Mouse (Mus musculus): ENCODE data around the gene Ttc41.

The Ttc41 gene

DNA sequence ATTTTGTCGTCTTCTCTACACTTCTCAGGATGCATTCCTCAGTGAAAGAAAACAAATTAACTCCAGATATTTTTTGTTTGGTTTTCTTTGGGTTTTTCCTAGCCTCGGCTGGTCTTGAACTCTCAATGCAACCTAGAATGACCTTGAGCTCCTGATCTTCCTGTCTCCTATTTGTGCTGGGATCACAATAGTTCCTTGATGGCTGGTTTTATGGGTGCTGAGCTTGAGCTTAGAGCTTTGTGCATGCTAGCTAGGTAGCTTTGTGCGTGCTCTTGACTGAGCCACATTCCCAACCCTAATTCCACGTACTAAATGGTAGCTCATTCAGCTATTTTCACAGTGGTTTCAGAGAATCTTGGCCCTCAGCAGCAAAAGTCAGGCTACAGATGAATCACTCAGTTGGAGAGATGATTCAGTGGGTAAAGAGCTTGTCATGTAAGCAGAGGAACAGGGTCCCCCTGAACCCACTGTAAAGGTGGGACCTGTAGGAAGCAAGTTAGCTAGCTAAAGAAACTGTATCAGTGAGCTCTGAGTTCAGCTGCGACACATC, 78.6 kb downstream of the Ttc41 start:
- peak; percentile 64 for DNase-seq (ENCODE audit: low read depth, low spot score)

DNA sequence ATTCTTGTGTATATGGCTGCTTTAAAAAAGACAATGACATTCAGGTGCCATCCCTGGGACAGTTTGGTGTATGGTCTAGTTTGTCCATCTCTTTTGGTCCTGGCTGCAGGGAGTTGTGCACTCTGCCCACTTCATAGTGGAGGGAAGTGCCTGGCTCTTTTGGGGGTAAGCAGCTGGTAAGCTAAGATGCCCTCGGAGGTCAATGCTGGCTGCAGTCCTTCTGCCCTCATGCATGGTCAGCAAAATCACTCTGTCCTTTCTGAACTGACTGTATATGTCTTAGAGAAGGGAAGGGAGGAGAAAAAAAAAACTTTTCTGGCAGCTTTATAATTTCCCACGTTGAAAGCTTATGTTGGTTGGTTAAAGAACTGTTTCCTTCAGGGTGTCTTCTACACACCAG, 79.8 kb downstream of the Ttc41 start:
- no peak for DNase-seq (ENCODE audit: low read depth, low spot score)

DNA sequence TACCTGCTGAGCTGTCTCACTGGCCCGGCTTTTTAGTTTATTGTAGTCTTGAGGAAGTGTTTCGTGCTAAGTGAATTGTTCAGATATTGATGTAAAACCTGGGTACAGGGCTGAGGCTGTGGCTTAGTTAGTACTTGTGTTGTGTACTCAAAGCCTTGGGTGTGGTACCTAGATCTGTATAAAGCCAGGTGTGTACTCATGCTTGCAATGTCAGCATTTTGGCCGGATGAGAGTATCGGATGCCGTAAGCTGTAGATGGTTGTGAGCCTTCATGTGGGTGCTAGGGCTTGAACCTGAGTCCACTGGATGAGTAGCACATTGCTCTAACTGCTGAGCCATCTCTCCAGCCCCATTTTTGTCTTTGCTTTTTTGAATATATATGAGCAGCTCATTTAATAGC, 80.5 kb downstream of the Ttc41 start:
- no peak for DNase-seq (ENCODE audit: low read depth, low spot score)

DNA sequence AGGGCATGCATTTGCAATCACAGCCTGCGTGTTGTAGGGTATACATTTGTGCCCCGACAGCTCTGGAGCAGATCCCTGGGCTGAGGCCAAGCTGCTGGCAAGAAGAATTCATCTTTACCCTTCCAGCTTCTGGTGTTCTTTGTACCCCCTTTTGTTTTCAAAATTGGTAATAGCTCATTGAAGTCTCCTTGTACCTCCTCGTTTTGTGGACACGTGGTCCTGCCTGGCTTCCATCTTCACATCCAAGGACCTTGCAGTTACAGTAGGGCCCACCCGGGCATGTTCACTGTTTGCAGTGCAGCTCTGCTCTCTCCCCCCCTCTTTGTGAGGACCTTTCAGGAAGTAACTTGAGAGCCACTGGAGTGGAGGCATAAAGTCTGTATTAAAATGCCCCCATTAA, 82.6 kb downstream of the Ttc41 start:
- DNase-seq (ENCODE audit: low read depth, low spot score): no peak

DNA sequence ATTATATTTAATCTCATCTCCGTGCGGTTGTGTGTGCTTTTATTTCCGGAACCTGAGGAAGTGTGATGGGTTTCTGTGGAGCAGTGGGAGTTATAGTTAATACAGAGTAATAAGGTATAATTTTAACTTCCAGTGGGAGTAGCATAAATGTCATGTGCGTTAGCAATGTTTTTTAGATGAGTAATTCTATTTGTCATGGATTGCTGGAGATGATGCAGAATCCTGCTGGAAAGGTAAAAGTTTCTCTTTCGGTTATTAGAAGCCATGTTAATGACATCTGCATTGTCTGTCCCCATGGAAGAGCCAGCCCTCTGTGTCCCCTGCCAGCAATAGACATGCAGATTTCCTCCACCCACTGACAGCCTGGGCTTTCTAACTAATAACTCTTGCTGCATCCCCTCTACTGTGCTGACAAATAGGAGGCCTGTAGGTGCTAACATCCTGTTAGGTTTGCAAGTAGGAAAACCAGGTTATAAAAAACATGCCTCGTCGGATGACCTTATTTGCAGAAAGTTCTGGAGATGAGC, 83.6 kb downstream of the Ttc41 start:
- no peak for DNase-seq (ENCODE audit: low read depth, low spot score)

DNA sequence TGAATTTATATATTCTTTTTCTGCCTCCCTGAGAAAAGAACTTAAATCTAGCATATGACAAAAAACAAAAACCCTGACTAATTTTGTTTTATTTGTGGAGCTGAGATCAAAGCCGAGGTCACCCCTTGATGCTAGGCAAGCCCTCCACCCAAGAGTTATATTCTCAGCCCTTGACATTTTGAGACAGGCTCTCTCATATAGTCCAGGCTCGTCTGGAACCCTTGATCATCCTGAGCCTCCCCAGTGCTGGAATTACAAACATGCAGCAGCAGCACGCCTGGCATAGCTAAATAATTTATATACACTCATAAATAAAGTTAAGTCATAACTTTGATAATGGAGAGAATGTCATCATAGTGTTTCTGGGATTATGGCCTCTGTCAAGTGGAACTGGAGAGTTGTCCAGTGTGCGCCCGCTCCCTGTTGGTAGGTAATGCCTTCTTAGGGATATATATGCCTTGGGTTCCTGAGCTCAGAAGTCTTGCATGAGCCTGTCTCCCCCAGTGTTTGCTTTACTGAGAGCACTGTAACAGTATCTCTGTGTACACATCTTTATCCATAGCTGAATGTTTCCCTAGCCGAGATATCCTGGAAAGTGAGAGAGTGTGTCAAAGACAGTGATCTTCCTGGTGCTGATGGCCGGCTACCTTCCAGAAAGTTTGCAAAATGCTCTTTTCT, 86.0 kb downstream of the Ttc41 start:
- no peak for DNase-seq (ENCODE audit: low read depth, low spot score)

DNA sequence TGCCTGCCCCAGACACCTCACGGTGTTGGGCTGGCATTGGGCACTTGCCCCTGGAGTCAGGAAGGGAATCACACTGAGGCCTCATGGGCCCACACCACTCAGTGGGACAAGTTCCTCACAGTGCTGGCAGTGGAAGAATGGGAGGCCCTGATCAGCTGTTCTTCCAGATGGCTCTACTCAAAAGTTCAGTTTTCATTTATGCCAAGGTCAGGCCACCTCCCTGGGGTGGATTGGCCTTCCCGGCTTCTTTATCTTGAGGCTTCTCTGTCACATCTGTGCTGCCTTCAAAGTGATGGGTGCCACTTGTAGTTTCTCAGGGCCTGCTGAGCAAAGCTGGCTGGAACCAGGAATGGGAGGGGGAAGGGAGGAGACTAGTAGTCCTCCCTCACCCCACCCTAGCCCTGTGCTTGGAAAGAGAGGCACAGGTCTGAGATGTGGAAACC, 87.9 kb downstream of the Ttc41 start:
- peak; percentile 77 for DNase-seq (ENCODE audit: low read depth, low spot score)

DNA sequence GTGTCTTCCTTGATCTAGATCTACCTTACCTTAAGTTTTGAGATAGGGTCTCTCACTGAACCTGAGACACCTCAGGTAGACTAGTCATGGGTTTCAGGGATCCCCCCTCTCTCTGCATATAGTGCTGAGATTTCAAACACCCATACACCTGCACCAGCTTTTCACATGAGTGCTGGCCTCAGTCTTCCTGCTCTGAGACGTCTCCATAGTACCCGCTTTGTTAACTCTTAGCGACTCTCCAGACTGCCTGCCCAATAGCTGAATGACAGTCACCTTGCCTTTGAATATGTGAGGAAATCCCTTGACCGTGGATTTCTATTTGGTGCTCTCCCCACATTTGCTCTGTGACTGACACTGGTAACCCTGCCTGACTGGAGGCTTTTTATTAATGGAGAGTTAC, 88.6 kb downstream of the Ttc41 start:
- no peak for DNase-seq (ENCODE audit: low read depth, low spot score)

DNA sequence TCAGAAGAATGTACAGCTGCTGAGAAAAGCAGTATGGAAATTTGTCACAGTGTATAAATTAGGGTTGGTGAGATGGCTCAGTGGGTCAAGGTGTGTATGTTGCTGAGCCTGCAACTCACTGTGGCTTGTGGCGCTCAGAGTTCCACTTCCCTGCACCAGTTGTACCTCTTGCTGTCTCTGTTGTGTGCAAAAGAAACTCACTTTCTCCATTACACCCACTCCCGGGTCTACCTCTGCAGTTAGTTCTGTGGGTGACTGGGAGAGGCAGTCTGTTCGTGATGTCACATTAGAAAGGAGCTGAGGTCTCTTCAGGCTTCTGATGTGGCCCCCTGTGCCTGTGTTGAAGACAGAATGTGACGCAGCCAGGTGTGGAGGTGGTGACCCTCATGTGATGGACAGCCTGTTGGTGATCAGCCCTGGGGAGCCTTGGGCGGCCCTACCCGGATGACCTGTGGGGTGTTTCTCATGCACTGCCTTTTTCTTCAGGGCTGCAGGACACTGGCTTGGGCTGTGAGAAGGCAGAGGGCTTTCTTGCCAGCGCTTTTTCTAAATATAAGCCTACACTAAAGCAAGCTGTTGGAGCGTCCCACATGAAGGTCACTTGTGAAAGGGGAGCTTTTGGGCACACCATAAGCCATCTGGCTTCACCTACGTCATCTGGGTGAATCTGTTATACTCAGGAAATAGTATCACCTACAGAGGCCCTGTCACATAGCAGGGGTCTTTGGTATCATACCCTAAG, 89.4 kb downstream of the Ttc41 start:
- no peak for DNase-seq (ENCODE audit: low read depth, low spot score)

DNA sequence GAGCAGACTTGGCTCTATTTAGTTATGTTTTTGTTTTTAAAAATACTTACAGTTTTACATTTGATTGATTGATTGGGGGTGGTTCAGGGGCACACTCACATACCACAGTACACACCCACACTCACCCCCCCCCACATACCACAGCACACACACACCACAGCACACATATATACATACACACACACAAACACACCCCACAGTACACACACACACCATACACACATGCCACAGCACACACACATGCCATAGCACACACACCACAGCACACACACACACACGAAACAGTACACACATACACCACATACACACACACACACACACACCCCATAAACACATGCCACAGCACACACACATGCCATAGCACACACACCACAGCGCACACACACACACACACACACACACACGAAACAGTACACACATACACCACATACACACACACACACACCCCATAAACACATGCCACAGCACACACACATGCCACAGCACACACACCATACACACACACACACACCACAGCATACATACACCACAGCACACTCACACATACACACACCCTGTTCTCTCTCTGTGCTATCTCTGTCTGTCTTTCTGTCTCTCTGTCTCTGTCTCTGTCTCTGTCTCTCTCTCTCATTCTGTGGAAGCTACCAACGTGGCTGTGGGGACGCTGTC, 90.6 kb downstream of the Ttc41 start:
- DNase-seq (ENCODE audit: low read depth, low spot score): no peak

DNA sequence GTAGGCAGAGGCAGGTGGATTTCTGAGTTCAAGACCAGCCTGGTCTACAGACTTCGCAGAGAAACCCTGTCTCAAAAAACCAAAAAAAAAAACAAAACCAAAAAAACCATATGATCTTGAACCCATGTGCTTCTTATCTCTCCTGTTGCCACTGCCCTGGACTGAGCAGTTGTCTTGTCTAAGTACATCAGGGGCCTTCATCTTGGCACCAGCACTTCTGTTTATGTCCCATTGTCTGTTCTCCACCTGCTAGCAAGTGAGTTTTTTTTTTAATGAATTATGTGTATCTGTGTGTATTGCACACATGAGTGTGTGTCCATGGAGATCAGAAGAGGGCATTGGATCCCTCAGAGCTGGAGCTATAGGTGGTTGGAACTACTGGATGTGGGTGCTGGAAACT, 101.8 kb downstream of the Ttc41 start:
- DNase-seq (ENCODE audit: low read depth, low spot score): no peak

DNA sequence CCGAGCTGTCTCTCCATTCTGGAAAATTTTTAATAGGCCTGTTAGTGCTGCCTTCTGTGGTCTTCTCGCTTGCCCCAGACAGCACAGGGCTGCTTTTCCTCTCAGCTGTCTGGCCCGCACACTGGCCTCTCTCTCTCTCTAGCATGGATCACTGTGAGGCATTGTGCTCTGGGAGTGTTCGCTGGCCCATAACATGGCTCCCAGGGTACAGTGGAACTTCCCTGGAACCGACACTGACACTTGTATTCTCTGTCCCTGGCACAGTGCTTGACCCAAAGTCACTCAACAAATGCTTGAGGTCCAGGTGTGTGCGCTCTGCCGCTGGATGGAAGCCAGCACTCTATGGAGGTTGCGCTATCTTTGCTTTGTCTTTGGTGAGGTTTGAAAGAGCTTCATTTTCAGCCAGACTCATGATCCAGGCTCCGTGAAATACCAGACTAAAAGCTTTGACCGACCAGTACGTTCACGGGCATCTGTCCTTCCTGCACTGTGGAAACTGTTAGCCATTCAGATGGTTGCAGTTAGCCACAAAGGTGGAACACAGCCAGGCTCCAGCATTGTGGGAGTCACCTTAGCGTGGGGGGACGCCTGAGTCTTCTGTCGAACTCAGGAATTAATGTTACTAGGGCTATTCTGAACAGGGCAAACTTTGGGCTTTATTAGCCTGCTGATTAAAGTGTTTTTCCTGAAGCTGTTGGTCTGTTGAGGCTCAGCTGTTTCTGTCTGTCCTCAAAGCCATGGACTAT, 102.6 kb downstream of the Ttc41 start:
- no peak for DNase-seq (ENCODE audit: low read depth, low spot score)

DNA sequence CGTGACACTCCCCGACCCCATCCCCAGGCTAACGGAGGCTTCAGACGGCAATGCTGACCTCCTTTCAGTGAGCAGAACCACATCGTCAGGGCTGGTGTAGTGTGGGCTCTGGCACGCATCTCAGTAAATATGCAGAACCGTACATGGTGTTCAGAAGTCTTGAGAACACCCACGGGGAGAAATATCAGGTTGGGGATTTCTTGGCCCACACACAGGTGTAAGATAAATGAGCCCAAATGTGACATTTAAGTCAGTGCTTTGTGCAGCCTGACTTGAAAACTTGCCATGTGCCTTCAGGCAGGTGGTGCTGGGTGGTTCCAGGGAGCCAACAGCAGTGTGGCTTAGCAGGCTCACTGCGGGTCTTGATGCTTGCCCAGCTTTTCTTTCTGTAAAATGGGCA, 104.4 kb downstream of the Ttc41 start:
- no peak for DNase-seq (ENCODE audit: low read depth, low spot score)

DNA sequence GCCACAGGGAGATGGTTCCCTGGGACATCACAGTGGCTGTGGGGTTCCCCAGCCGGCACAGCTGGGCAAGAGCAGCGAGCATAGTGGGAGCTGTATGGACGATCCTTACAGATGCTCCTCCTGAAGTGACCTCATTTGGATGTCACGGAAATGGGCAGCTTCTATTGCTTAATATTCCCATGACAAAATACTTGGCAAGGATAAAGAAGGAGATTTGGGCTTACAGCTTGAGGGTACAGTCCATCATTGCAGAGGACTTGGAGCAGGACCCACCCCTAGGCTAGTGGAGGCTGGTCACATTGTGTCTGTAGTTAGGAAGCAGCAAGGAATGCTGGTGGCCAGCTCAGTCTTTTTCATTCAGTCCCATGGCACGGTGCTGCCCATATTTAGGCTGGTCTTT, 105.0 kb downstream of the Ttc41 start:
- no peak for DNase-seq (ENCODE audit: low read depth, low spot score)

DNA sequence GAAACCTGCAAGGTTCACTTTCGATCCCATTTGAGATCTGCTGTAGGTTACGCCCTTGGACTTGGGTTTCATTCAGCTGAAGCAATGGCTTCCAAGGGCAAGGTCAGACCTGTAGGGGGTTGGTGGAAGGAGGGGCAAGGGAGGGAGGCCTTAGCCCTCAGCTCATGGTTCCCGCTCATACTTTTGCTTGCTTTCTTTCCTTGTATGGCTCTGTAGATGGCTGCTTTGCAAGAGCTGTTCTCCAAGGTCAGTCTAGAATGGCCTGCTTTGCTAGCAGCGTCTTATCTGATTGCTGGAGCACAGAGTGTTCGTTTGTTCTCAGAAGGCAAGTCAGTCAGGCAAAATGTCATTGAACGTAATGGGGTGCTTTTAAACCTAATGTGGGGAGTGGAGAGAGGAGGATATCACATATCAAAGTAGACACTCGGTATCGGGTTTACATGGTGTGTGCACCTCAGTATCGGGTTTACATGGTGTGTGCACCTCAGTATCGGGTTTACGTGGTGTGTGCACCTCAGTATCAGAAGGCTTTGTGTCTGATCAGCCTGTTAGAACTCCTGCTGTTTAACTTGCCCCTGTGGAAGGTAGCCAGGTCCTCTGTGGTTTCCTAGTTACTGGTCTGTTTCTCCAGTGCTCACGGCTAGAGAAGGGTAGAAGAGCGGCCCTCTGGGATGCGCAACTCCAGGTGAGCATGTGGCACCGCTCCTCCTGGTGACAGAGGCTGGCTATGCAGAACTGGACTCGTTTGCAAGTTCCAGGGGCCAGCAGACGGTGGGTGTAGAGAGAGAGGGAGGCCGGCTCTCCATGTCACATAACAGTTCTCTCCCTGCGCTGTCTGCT, 108.9 kb downstream of the Ttc41 start:
- DNase-seq (ENCODE audit: low read depth, low spot score): peak; percentile 78

DNA sequence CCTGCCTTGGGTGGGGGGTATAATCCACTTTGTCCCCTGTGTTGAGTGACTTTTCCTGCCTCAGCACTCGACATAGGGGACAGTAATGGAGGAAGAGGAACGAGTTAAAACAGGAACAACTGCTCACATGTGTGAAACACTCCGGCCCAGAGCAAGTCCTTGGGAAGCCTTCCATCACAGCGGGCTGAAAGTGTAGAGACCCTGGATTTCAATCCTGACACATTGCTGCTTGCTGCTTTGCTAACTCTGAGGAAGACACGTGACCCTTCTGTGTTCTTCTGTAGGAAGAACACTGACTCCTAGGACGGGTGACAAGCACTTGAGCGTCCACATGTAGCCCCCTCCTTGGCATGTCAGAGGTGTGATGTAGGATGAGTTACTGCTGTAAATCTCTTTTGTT, 109.5 kb downstream of the Ttc41 start:
- no peak for DNase-seq (ENCODE audit: low read depth, low spot score)

DNA sequence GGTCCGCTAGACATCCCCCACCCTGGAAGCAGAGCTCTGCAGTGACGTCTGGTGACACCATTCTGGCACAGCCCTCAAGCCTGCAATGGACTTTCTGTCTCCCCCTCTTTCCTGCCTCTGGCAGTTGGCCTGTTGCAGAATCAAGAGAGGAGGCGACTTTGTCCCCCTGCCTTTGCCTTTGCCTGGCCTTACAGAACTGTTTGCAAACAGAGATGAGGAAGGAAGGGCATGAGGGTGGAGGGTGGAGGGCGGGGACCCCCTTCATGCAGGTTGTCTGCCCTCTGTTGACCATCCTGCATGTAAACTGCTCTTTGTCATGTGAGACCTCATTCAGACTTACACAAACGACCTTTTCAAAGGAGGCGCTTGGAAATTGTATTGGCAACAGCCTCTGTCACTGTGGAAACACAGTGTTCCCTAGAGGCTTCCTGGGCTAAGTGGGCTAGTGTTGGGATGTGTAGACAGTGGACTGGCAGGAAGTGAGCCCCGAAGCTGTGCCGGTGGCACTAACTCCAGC, 114.1 kb downstream of the Ttc41 start:
- peak; percentile 50 for DNase-seq (ENCODE audit: low read depth, low spot score)

DNA sequence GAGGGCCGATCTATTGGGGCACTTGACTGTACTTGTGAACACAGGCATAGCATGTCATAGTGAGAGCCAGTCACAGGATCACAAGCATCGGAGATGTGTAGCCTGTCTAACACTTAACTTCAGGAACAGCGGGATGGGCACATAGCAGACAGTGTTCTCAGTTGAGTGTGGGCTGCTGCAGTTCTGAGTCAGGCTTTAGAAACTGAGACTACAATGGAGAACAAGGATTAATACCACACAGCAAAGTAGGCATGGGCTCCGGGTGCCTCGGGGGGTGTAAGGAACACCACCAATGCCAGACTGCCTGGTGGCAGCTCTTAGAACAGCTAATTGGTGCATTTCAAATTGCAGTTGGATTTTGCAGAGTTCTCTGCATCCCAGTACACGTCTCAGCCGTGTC, 115.4 kb downstream of the Ttc41 start:
- no peak for DNase-seq (ENCODE audit: low read depth, low spot score)

DNA sequence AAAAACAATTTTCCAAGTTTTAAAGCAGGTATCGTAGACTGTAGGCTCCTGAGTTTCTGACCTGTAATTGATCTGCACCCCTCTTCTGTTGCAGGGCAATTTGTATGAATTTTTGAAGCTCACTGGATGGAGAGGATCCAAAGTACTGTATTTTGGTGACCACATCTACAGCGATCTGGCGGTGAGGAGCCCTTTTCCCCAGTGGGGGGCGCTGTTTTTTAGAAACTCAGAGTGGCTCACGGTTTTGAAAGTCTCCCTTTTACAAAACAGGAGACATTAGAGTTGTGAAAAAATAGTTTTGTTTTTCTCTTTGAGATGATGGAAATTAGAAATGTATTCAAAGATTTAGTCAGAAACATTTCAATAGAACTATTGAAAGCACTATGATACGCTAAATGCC, 118.5 kb downstream of the Ttc41 start:
- DNase-seq (ENCODE audit: low read depth, low spot score): peak; percentile 59

DNA sequence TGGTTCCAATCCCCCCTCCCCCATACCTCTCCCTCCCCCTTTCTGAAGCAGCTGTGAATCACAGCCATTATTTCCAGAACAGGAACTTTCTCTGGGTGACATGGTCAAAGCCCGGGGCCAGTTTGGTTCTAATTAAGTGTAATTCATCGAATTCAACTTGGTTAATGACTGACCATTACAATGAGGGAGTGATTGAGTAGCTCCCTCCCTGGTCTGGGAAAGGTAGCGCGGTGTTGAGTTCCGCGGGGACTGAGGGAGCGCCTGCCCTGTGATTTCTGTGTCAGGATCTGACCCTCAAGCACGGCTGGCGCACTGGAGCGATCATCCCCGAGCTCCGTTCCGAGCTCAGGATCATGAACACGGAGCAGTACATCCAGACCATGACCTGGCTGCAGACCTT, 119.3 kb downstream of the Ttc41 start:
- DNase-seq (ENCODE audit: low read depth, low spot score): no peak

All from ZHBTc4 (cell line).